Mouse (Mus musculus): Measurements from ENCODE around the gene Lrrc8d. TPM values are rescaled to one million over a fixed set of nuclear protein-coding genes. Genes with fewer than 3 reads are reported as not detected.
A peak's percentile ranks its signal among the peaks of the same experiment; 100 is the strongest.

Gene Lrrc8d
- polyA plus RNA-seq, 1 experiment = 34.4 TPM

DNA sequence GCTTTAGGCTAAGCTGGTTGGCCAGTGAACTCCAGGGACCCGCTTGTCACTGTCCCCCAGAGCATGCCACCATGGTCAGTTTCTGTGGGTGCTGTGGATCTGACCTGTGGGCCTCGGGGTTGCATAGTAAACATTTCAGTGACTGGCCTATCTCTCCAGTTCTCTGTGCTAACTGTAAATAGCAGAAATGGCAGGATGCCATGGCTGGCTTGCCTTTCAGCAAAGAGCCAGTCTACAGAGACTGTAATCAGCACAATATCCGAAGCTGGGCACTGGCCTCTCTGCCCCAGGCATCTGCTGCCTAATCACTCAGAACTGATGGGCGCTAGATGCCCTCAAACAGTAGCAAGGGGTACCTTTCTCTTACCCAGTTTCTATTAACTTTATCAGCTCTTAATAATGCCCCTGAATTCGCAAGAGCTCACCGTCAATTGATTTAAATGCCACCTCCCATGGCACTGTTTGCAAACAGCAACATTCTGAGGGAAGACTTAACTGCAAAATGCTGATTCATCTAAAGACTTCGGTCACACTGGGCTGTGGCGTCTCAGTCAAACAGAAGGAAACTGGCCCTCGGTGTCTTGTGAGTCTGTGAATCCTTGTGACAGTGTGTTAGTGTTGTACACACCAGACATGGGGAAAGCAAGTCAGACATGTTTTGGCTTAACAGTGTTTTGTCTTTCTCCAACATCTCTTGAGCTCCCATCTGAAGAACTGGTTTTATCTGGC, 117.6 kb downstream of the Lrrc8d start:
- H3K4me3 ChIP-seq (ENCODE audit: insufficient read depth, low read depth, low read length) = no peak overlapping the region
- WGBS = 48% methylated on average over 9 of the region's 9 CpGs
- DNase-seq = peak; percentile 79
- peaks cover 3% of the 10 kb centered on the region; the same call in 1 of the 2 replicates for H3K36me3 ChIP-seq (ENCODE audit: control insufficient read depth, insufficient read depth, low read length)
- peak overlapping the region; percentile 47; the same call in 1 of the 2 replicates for H3K27ac ChIP-seq (ENCODE audit: insufficient read depth, low read depth, low read length)
- no peaks in the 10 kb centered on the region for H3K27me3 ChIP-seq (replicated peaks; ENCODE audit: control insufficient read depth, insufficient read depth, low read length)
- peaks cover 33% of the 10 kb centered on the region for H3K4me1 ChIP-seq (ENCODE audit: control insufficient read depth, insufficient read depth, low read length)
- TF ChIP-seq POLR2A (IDR thresholded peaks at IDR 0.05; ENCODE audit: low read depth, low read length) = no peak
- no peak for TF ChIP-seq CTCF (conservative IDR thresholded peaks at IDR 0.05; ENCODE audit: insufficient read depth, insufficient read length, low read depth, low read length)

DNA sequence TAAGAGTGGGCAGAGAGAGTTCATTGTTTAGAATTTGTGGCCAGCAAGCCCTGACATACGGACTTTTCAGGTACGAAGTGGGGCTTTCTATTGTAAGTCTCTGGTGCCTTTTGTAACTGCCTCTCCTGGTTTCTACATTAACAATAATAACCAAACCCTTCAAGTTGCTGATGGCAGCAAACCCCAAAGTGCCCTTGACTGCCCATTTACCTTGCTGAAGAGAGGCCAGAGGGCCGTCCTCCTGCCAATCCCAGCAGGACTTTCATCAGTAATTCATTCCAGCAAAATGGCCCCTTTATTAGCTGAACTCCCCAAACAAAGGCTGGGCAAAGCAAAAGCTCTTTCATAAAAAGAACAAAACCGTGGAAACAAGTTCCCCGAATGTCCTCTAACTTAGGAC, 118.6 kb downstream of the Lrrc8d start:
- TF ChIP-seq CTCF (conservative IDR thresholded peaks at IDR 0.05; ENCODE audit: insufficient read depth, insufficient read length, low read depth, low read length) (no peak), POLR2A (IDR thresholded peaks at IDR 0.05; ENCODE audit: low read depth, low read length) (no peak)
- Histone ChIP-seq H3K4me1 (ENCODE audit: control insufficient read depth, insufficient read depth, low read length) (peaks cover 38% of the 10 kb centered on the region), H3K27me3 (replicated peaks; ENCODE audit: control insufficient read depth, insufficient read depth, low read length) (no peaks in the 10 kb centered on the region), H3K36me3 (ENCODE audit: control insufficient read depth, insufficient read depth, low read length) (no peaks in the 10 kb centered on the region), H3K27ac (ENCODE audit: insufficient read depth, low read depth, low read length) (peak overlapping the region; percentile 32; the same call in 1 of the 2 replicates), H3K4me3 (ENCODE audit: insufficient read depth, low read depth, low read length) (no peak overlapping the region)
- WGBS = 65% methylated on average over 5 of the region's 5 CpGs
- peak; percentile 81 for DNase-seq

GRCm38 (mm10) chr5:105821390-105821789, 121.6 kb downstream of the Lrrc8d start:
- no peaks in the 10 kb centered on the region for H3K27me3 ChIP-seq (replicated peaks; ENCODE audit: control insufficient read depth, insufficient read depth, low read length)
- no peak overlapping the region for H3K4me3 ChIP-seq (ENCODE audit: insufficient read depth, low read depth, low read length)
- WGBS = 70% methylated on average over 6 of the region's 6 CpGs
- no peak for TF ChIP-seq CTCF (conservative IDR thresholded peaks at IDR 0.05; ENCODE audit: insufficient read depth, insufficient read length, low read depth, low read length)
- TF ChIP-seq POLR2A (IDR thresholded peaks at IDR 0.05; ENCODE audit: low read depth, low read length) = no peak
- no peaks in the 10 kb centered on the region for H3K36me3 ChIP-seq (ENCODE audit: control insufficient read depth, insufficient read depth, low read length)
- peaks cover 27% of the 10 kb centered on the region for H3K4me1 ChIP-seq (ENCODE audit: control insufficient read depth, insufficient read depth, low read length)
- no peak overlapping the region for H3K27ac ChIP-seq (ENCODE audit: insufficient read depth, low read depth, low read length)
- DNase-seq = no peak

DNA sequence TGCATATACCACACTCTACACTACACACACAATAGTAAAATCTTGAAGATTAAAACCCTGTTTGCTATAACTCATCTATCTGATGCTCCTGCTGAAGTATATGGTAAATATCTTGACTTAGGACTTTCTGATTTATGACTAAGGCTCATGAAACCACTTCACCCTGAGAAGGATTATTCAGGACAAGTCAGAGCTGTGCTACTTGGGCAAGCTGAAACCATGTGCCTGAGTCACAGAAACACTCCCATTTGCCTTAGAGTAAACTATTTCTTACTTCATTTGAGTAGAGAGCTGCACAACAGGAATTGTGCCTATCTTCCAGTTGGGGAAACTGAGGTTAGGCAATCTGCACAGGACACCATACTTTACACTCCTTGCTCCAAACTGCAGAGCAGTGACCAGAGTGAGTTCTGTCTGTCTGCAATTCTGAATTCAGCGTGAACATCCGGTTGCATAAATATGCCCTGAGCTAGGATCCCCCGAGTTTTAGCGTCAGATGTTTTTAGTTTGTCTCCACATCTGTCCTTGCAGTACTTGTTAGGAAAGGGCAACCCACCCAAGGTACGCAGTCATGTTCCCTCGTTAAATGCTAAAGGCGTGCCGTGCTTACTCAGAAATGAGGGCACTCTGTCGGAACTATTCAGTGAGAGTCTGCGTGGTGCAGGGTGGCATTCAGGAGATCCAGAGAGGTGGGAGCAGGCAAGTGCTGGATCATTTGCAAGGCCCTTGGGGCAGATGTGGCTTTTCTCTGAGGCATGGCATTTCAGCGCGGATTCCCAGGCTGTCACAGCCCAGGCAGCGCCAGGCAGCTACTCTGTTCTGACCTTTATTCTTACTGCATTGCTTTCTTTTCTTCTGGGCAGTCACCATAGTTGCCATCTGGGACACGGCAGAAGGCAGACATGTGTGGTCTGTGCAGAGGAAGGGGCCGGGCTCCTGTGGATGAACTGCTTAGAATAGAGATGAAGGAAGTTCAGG, 123.0 kb downstream of the Lrrc8d start:
- 49% methylated on average over 15 of the region's 15 CpGs for WGBS
- no peak for TF ChIP-seq POLR2A (IDR thresholded peaks at IDR 0.05; ENCODE audit: low read depth, low read length)
- TF ChIP-seq CTCF (conservative IDR thresholded peaks at IDR 0.05; ENCODE audit: insufficient read depth, insufficient read length, low read depth, low read length) = no peak
- H3K4me3 ChIP-seq (ENCODE audit: insufficient read depth, low read depth, low read length) = no peak overlapping the region
- H3K27me3 ChIP-seq (replicated peaks; ENCODE audit: control insufficient read depth, insufficient read depth, low read length) = no peaks in the 10 kb centered on the region
- H3K27ac ChIP-seq (ENCODE audit: insufficient read depth, low read depth, low read length) = no peak overlapping the region
- no peak for DNase-seq
- no peaks in the 10 kb centered on the region for H3K36me3 ChIP-seq (ENCODE audit: control insufficient read depth, insufficient read depth, low read length)
- H3K4me1 ChIP-seq (ENCODE audit: control insufficient read depth, insufficient read depth, low read length) = peaks cover 16% of the 10 kb centered on the region

- 67% methylated on average over 7 of the region's 7 CpGs for WGBS
- Histone ChIP-seq H3K27me3 (replicated peaks; ENCODE audit: control insufficient read depth, insufficient read depth, low read length) (no peaks in the 10 kb centered on the region), H3K27ac (ENCODE audit: insufficient read depth, low read depth, low read length) (no peak overlapping the region), H3K4me1 (ENCODE audit: control insufficient read depth, insufficient read depth, low read length) (peaks cover 13% of the 10 kb centered on the region), H3K36me3 (ENCODE audit: control insufficient read depth, insufficient read depth, low read length) (no peaks in the 10 kb centered on the region), H3K4me3 (ENCODE audit: insufficient read depth, low read depth, low read length) (no peak overlapping the region)
- TF ChIP-seq POLR2A (IDR thresholded peaks at IDR 0.05; ENCODE audit: low read depth, low read length) (no peak), CTCF (conservative IDR thresholded peaks at IDR 0.05; ENCODE audit: insufficient read depth, insufficient read length, low read depth, low read length) (no peak)
- DNase-seq = peak; percentile 77
Observed at GRCm38 (mm10) chr5:105824282-105824681, 124.5 kb downstream of the Lrrc8d start.

- DNase-seq = no peak
- no peaks in the 10 kb centered on the region for H3K36me3 ChIP-seq (ENCODE audit: control insufficient read depth, insufficient read depth, low read length)
- peaks cover 13% of the 10 kb centered on the region for H3K4me1 ChIP-seq (ENCODE audit: control insufficient read depth, insufficient read depth, low read length)
- 59% methylated on average over 4 of the region's 4 CpGs for WGBS
- H3K27me3 ChIP-seq (replicated peaks; ENCODE audit: control insufficient read depth, insufficient read depth, low read length) = no peaks in the 10 kb centered on the region
- TF ChIP-seq CTCF (conservative IDR thresholded peaks at IDR 0.05; ENCODE audit: insufficient read depth, insufficient read length, low read depth, low read length) (no peak), POLR2A (IDR thresholded peaks at IDR 0.05; ENCODE audit: low read depth, low read length) (no peak)
- no peak overlapping the region for H3K4me3 ChIP-seq (ENCODE audit: insufficient read depth, low read depth, low read length)
- no peak overlapping the region for H3K27ac ChIP-seq (ENCODE audit: insufficient read depth, low read depth, low read length)
Observed at GRCm38 (mm10) chr5:105824827-105825226, 125.1 kb downstream of the Lrrc8d start.
